Mouse (Mus musculus): Measurements from ENCODE around the gene Tnfsf13. TPM values are rescaled to one million over a fixed set of nuclear protein-coding genes. Genes with fewer than 3 reads are reported as not detected.

Gene Tnfsf13
- polyA plus RNA-seq, 1 experiment from 2014 or later = 1.2 TPM

- Histone ChIP-seq H3K4me2 (ENCODE audit: low read depth, low read length) (peak within 1 kb of the TSS; percentile 93), H3K36me3 (ENCODE audit: control insufficient read depth, insufficient read depth, low read length) (peaks cover 51% of the 10 kb centered on the region), H3K9me3 (ENCODE audit: control insufficient read depth, low read length) (no peaks in the 10 kb centered on the region), H3K9ac (ENCODE audit: low read length) (peak within 1 kb of the TSS; percentile 90), H3K4me3 (ENCODE audit: low read length) (peak within 1 kb of the TSS; percentile 68), H3K4me1 (replicated peaks; ENCODE audit: control insufficient read depth, insufficient read depth, low read length) (peaks cover 21% of the 10 kb centered on the region), H3K27me3 (ENCODE audit: control insufficient read depth, insufficient read depth, low read depth, low read length) (no peaks in the 10 kb centered on the region), H3K27ac (ENCODE audit: low read length) (peak within 1 kb of the TSS; percentile 97)
- peak; percentile 97 for ATAC-seq (ENCODE audit: low read depth)
- WGBS = under 1% methylated on average over 36 of the region's 36 CpGs
These were observed 13.3 kb downstream of the Tnfsf13 start, which contains the start of gene Eif4a1 for GRCm38 (mm10) chr11:69672211-69672706. TSS of gene Eif4a1 (minus strand) at chr11:69672423.

- Histone ChIP-seq H3K27me3 (ENCODE audit: control insufficient read depth, insufficient read depth, low read depth, low read length) (no peaks in the 10 kb centered on the region), H3K4me1 (replicated peaks; ENCODE audit: control insufficient read depth, insufficient read depth, low read length) (peaks cover 21% of the 10 kb centered on the region), H3K9me3 (ENCODE audit: control insufficient read depth, low read length) (no peaks in the 10 kb centered on the region), H3K27ac (ENCODE audit: low read length) (peak overlapping the region; percentile 97), H3K4me3 (ENCODE audit: low read length) (peak overlapping the region; percentile 68), H3K36me3 (ENCODE audit: control insufficient read depth, insufficient read depth, low read length) (peaks cover 49% of the 10 kb centered on the region), H3K9ac (ENCODE audit: low read length) (peak overlapping the region; percentile 90), H3K4me2 (ENCODE audit: low read depth, low read length) (no peak overlapping the region)
- peak; percentile 3; the same call in 1 of the 2 replicates for ATAC-seq (ENCODE audit: low read depth)
- WGBS = under 1% methylated on average over 43 of the region's 43 CpGs
These were observed 13.9 kb downstream of the Tnfsf13 start for GRCm38 (mm10) chr11:69671726-69672124.

- H3K9me3 ChIP-seq (ENCODE audit: control insufficient read depth, low read length) = no peaks in the 10 kb centered on the region
- peak overlapping the region; percentile 90 for H3K9ac ChIP-seq (ENCODE audit: low read length)
- H3K27me3 ChIP-seq (ENCODE audit: control insufficient read depth, insufficient read depth, low read depth, low read length) = no peaks in the 10 kb centered on the region
- H3K4me3 ChIP-seq (ENCODE audit: low read length) = peak overlapping the region; percentile 68
- H3K4me2 ChIP-seq (ENCODE audit: low read depth, low read length) = peak overlapping the region; percentile 93
- peaks cover 21% of the 10 kb centered on the region for H3K4me1 ChIP-seq (replicated peaks; ENCODE audit: control insufficient read depth, insufficient read depth, low read length)
- ATAC-seq (ENCODE audit: low read depth) = peak; percentile 78
- WGBS = under 1% methylated on average over 50 of the region's 61 CpGs
- peaks cover 53% of the 10 kb centered on the region for H3K36me3 ChIP-seq (ENCODE audit: control insufficient read depth, insufficient read depth, low read length)
- H3K27ac ChIP-seq (ENCODE audit: low read length) = peak overlapping the region; percentile 97
These were observed 14.5 kb downstream of the Tnfsf13 start for GRCm38 (mm10) chr11:69670786-69671725.

- Histone ChIP-seq H3K27ac (ENCODE audit: low read length) (no peak overlapping the region), H3K4me2 (ENCODE audit: low read depth, low read length) (no peak overlapping the region), H3K36me3 (ENCODE audit: control insufficient read depth, insufficient read depth, low read length) (peaks cover 53% of the 10 kb centered on the region), H3K4me3 (ENCODE audit: low read length) (no peak overlapping the region), H3K4me1 (replicated peaks; ENCODE audit: control insufficient read depth, insufficient read depth, low read length) (peaks cover 23% of the 10 kb centered on the region), H3K9ac (ENCODE audit: low read length) (no peak overlapping the region), H3K27me3 (ENCODE audit: control insufficient read depth, insufficient read depth, low read depth, low read length) (no peaks in the 10 kb centered on the region), H3K9me3 (ENCODE audit: control insufficient read depth, low read length) (no peaks in the 10 kb centered on the region)
- 87% methylated on average over 3 of the region's 3 CpGs for WGBS
- ATAC-seq (ENCODE audit: low read depth) = no peak
These were observed 18.9 kb downstream of the Tnfsf13 start for GRCm38 (mm10) chr11:69666665-69667005.

GRCm38 (mm10) chr11:69665961-69666664 is 19.5 kb downstream of the Tnfsf13 start, which contains the start of gene Cd68:
TSS of gene Cd68 (minus strand) at chr11:69666153.
- Histone ChIP-seq H3K27ac (ENCODE audit: low read length) (no peak within 1 kb of the TSS), H3K9me3 (ENCODE audit: control insufficient read depth, low read length) (no peaks in the 10 kb centered on the region), H3K36me3 (ENCODE audit: control insufficient read depth, insufficient read depth, low read length) (peaks cover 53% of the 10 kb centered on the region), H3K27me3 (ENCODE audit: control insufficient read depth, insufficient read depth, low read depth, low read length) (no peaks in the 10 kb centered on the region), H3K9ac (ENCODE audit: low read length) (peak within 1 kb of the TSS; percentile 9; the same call in 1 of the 2 replicates), H3K4me1 (replicated peaks; ENCODE audit: control insufficient read depth, insufficient read depth, low read length) (peaks cover 28% of the 10 kb centered on the region), H3K4me3 (ENCODE audit: low read length) (no peak within 1 kb of the TSS), H3K4me2 (ENCODE audit: low read depth, low read length) (no peak within 1 kb of the TSS)
- ATAC-seq (ENCODE audit: low read depth) = no peak
- WGBS = 27% methylated on average over 7 of the region's 7 CpGs

GRCm38 (mm10) chr11:69665457-69665960 is 20.1 kb downstream of the Tnfsf13 start:
- H3K4me2 ChIP-seq (ENCODE audit: low read depth, low read length) = no peak overlapping the region
- H3K4me1 ChIP-seq (replicated peaks; ENCODE audit: control insufficient read depth, insufficient read depth, low read length) = peaks cover 28% of the 10 kb centered on the region
- no peak overlapping the region for H3K9ac ChIP-seq (ENCODE audit: low read length)
- WGBS = 57% methylated on average over 9 of the region's 9 CpGs
- H3K27me3 ChIP-seq (ENCODE audit: control insufficient read depth, insufficient read depth, low read depth, low read length) = no peaks in the 10 kb centered on the region
- peaks cover 49% of the 10 kb centered on the region for H3K36me3 ChIP-seq (ENCODE audit: control insufficient read depth, insufficient read depth, low read length)
- ATAC-seq (ENCODE audit: low read depth) = no peak
- no peak overlapping the region for H3K27ac ChIP-seq (ENCODE audit: low read length)
- no peak overlapping the region for H3K4me3 ChIP-seq (ENCODE audit: low read length)
- no peaks in the 10 kb centered on the region for H3K9me3 ChIP-seq (ENCODE audit: control insufficient read depth, low read length)

- Histone ChIP-seq H3K9ac (ENCODE audit: low read length) (peak overlapping the region; percentile 9; the same call in 1 of the 2 replicates), H3K36me3 (ENCODE audit: control insufficient read depth, insufficient read depth, low read length) (peaks cover 45% of the 10 kb centered on the region), H3K4me1 (replicated peaks; ENCODE audit: control insufficient read depth, insufficient read depth, low read length) (peaks cover 22% of the 10 kb centered on the region), H3K27me3 (ENCODE audit: control insufficient read depth, insufficient read depth, low read depth, low read length) (no peaks in the 10 kb centered on the region), H3K4me2 (ENCODE audit: low read depth, low read length) (no peak overlapping the region), H3K27ac (ENCODE audit: low read length) (no peak overlapping the region), H3K4me3 (ENCODE audit: low read length) (no peak overlapping the region), H3K9me3 (ENCODE audit: control insufficient read depth, low read length) (no peaks in the 10 kb centered on the region)
- no peak for ATAC-seq (ENCODE audit: low read depth)
- WGBS = 87% methylated on average over 7 of the region's 7 CpGs
These were observed 20.7 kb downstream of the Tnfsf13 start for GRCm38 (mm10) chr11:69664841-69665240.

- Histone ChIP-seq H3K4me2 (ENCODE audit: low read depth, low read length) (no peak overlapping the region), H3K36me3 (ENCODE audit: control insufficient read depth, insufficient read depth, low read length) (peaks cover 36% of the 10 kb centered on the region), H3K9me3 (ENCODE audit: control insufficient read depth, low read length) (no peaks in the 10 kb centered on the region), H3K27me3 (ENCODE audit: control insufficient read depth, insufficient read depth, low read depth, low read length) (no peaks in the 10 kb centered on the region), H3K4me1 (replicated peaks; ENCODE audit: control insufficient read depth, insufficient read depth, low read length) (peaks cover 13% of the 10 kb centered on the region), H3K9ac (ENCODE audit: low read length) (no peak overlapping the region), H3K4me3 (ENCODE audit: low read length) (no peak overlapping the region), H3K27ac (ENCODE audit: low read length) (peak overlapping the region; percentile 97; the same call in 1 of the 2 replicates)
- WGBS = 76% methylated on average over 6 of the region's 6 CpGs
- ATAC-seq (ENCODE audit: low read depth) = no peak
These were observed 21.8 kb downstream of the Tnfsf13 start for GRCm38 (mm10) chr11:69663795-69664194.

Data from lung, embryonic 16.5 days (tissue).